Mouse (Mus musculus) heart, postnatal 0 days (tissue): ENCODE measurements around the gene Rfx6.

Experiments
- CTCF ChIP-seq: IDR thresholded peaks from 2 replicates; pipeline ENCODE4 v1.5.1; 2016; ENCODE audit warnings: antibody characterized with exemption, control low read depth, low read depth
- EP300 ChIP-seq: IDR thresholded peaks from 2 replicates; pipeline ENCODE4 v1.6.1; 2016; ENCODE audit warnings: antibody characterized with exemption, low read depth

DNA sequence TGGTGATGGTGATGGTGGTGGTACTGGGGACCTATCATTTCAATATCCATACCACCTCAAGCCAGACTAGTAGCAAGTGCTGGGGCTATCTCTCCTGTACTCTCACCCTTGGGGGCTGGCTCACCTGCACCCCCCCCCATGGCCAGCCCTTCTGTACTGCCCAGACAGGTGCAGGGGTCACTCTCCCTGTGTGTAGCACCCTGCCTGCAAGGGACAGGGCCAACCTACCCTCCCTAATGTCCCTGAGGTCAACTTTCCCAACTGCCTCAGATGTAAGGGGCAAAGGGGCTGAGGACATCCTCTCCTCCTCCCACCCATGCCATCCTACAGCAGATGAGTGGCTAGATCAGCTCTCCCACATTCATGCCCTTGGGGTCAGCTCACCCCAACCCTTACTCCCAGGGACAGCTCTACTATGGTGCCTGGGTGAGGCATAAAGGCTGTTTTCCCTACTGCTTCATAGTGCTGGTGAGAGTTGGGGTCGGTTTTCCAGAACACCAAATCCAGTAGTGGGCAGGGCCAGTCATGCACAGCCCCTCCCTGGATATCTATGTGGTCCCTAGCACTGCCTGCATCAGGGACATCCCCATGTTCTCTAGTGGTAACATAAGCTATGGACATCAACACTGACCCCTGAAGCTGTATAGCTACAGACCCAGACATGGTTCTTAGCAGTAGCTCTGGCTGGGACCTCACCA is 5.3 kb upstream of the Rfx6 start:
- TF ChIP-seq CTCF (no peak), EP300 (no peak)
